Mouse (Mus musculus): ENCODE results near the gene Nrros.
"Not testable (repeated sequence)": the region's sequence is repeated elsewhere in the genome, so short reads cannot be mapped to it uniquely, and the experiment has no call there.

The Nrros gene

GRCm38 (mm10) chr16:32115781-32116180 lies 49.6 kb downstream of the Nrros start:
- no peak for DNase-seq (ENCODE audit: low read depth, low spot score)

- peak; percentile 81 for DNase-seq (ENCODE audit: low read depth, low spot score)
Observed at GRCm38 (mm10) chr16:32114968-32115695, 50.3 kb downstream of the Nrros start.

GRCm38 (mm10) chr16:32114406-32114805 lies 51.0 kb downstream of the Nrros start:
- no peak for DNase-seq (ENCODE audit: low read depth, low spot score)

- no peak for DNase-seq (ENCODE audit: low read depth, low spot score)
Observed at GRCm38 (mm10) chr16:32113541-32114218, 51.7 kb downstream of the Nrros start.

- DNase-seq (ENCODE audit: low read depth, low spot score), result no peak
Observed at GRCm38 (mm10) chr16:32110951-32111699, 54.3 kb downstream of the Nrros start.

- DNase-seq (ENCODE audit: low read depth, low spot score), result no peak
Observed at GRCm38 (mm10) chr16:32108578-32108977, 56.8 kb downstream of the Nrros start.

GRCm38 (mm10) chr16:32108170-32108569 lies 57.2 kb downstream of the Nrros start:
- no peak for DNase-seq (ENCODE audit: low read depth, low spot score)

GRCm38 (mm10) chr16:32107342-32108045 lies 57.9 kb downstream of the Nrros start:
- DNase-seq (ENCODE audit: low read depth, low spot score), result no peak

GRCm38 (mm10) chr16:32105698-32106097 lies 59.7 kb downstream of the Nrros start:
- DNase-seq (ENCODE audit: low read depth, low spot score), result no peak

- no peak for DNase-seq (ENCODE audit: low read depth, low spot score)
Observed at GRCm38 (mm10) chr16:32102295-32102694, 63.1 kb downstream of the Nrros start.

- peak; percentile 95 for DNase-seq (ENCODE audit: low read depth, low spot score)
Observed at GRCm38 (mm10) chr16:32099638-32100150, 65.7 kb downstream of the Nrros start, which contains the start of the genes Pigx and Cep19. Gene Pigx, minus strand, starts transcription at chr16:32099740. Gene Cep19, plus strand, starts transcription at chr16:32099800.

GRCm38 (mm10) chr16:32098897-32099637 lies 66.3 kb downstream of the Nrros start:
- DNase-seq (ENCODE audit: low read depth, low spot score), result no peak

- not testable (repeated sequence) for DNase-seq (ENCODE audit: low read depth, low spot score)
Observed at GRCm38 (mm10) chr16:32097757-32098156, 67.6 kb downstream of the Nrros start.

All from mesoderm, embryonic 11.5 days (tissue).